Mouse (Mus musculus): ENCODE results near the gene Cabp7.

GRCm38 (mm10) chr11:4768399-4768798 lies 21.8 kb upstream of the Cabp7 start:
- no peak for TF ChIP-seq CTCF (conservative IDR thresholded peaks at IDR 0.05; ENCODE audit: low read length)
- no peak for TF ChIP-seq NANOG (IDR thresholded peaks at IDR 0.05; ENCODE audit: borderline replicate concordance, low read length)

Data from E14TG2a.4 (cell line).